Mouse (Mus musculus) limb, embryonic 14.5 days (tissue): Measurements from ENCODE around the gene N4bp1. TPM values are rescaled to one million over a fixed set of nuclear protein-coding genes. Genes with fewer than 3 reads are reported as not detected.
A peak's percentile ranks its signal among the peaks of the same experiment; 100 is the strongest.

Experiments used
- ATAC-seq: fragments of 200-750 bp; cut with Nextera tagmentation; 2 replicates; pipeline ENCODE4 v1.8.0; 2017; ENCODE audit warnings: low read depth, moderate number of reproducible peaks, moderate TSS enrichment; ENCODE audit not compliant: low FRiP score
- DNase-seq: peaks from one replicate; pipeline ENCODE4 v3.0.0-alpha.2; 2015; ENCODE audit warnings: low spot score
- H3K27ac ChIP-seq: fragments of 300-500 bp; sonication (generic); replicated peaks from 2 replicates; pipeline ENCODE4 v1.5.1; 2014; ENCODE audit warnings: low read depth, mild to moderate bottlenecking, low read length, moderate library complexity, mixed read lengths
- H3K27me3 ChIP-seq: fragments of 300-500 bp; sonication (generic); 2 replicates; pipeline ENCODE4 v1.6.1; 2014; ENCODE audit warnings: low read length, mixed read lengths; ENCODE audit not compliant: control insufficient read depth, insufficient read depth
- H3K36me3 ChIP-seq: fragments of 300-500 bp; sonication (generic); 2 replicates; pipeline ENCODE4 v1.6.1; 2014; ENCODE audit warnings: mild to moderate bottlenecking, low read length, moderate library complexity, mixed read lengths; ENCODE audit not compliant: control insufficient read depth, insufficient read depth
- H3K4me1 ChIP-seq: fragments of 300-500 bp; sonication (generic); 2 replicates; pipeline ENCODE4 v1.6.1; 2014; ENCODE audit warnings: antibody characterized with exemption, low read length, mixed read lengths; ENCODE audit not compliant: control insufficient read depth, insufficient read depth
- H3K4me2 ChIP-seq: fragments of 300-500 bp; sonication (generic); replicated peaks from 2 replicates; pipeline ENCODE4 v1.6.1; 2014; ENCODE audit warnings: low read depth, mild to moderate bottlenecking, low read length, moderate library complexity; ENCODE audit not compliant: severe bottlenecking
- H3K4me3 ChIP-seq: fragments of 300-500 bp; sonication (generic); replicated peaks from 2 replicates; pipeline ENCODE4 v1.5.1; 2014; ENCODE audit warnings: low read length
- H3K9ac ChIP-seq: fragments of 300-500 bp; sonication (generic); 2 replicates; pipeline ENCODE4 v1.6.1; 2014; ENCODE audit warnings: mild to moderate bottlenecking, low read depth, low read length, moderate library complexity; ENCODE audit not compliant: severe bottlenecking
- H3K9me3 ChIP-seq: fragments of 300-500 bp; sonication (generic); 2 replicates; pipeline ENCODE4 v1.6.1; 2016; ENCODE audit warnings: low read length; ENCODE audit not compliant: control insufficient read depth
- POLR2A ChIP-seq: fragments of 200-500 bp; IDR thresholded peaks from 2 replicates; pipeline ENCODE4 v1.8.0; 2012; ENCODE audit warnings: inconsistent platforms, mild to moderate bottlenecking, moderate library complexity, borderline replicate concordance; ENCODE audit not compliant: insufficient read depth, insufficient read length; ENCODE audit errors: extremely low read depth
- WGBS: fragments of 180-500 bp; shearing (Covaris S2); extraction: QIAGEN DNeasy Blood & Tissue Kit; methylation state at CpG from one replicate; pipeline ENCODE4 v1.1.7; 2014; 5-methylcytosine and 5-hydroxymethylcytosine counted together
- polyA plus RNA-seq, 2 experiments: library from polyadenylated mRNA; depleted of rRNA in 1 of 2; stranded (reverse) in 1 of 2; unstranded in 1 of 2; fragments of >200 nt; fragmentation: Nextera tagmentation in 1 of 2; extraction: Ambion mirVana in 1 of 2; gene quantifications; 2 replicates each; pipeline versions ENCODE4 v1.2.1 to v1.2.3; 2012 to 2014

N4bp1 gene
- polyA plus RNA-seq, 2 experiments, result 11.8 to 20.3 TPM

GRCm38 (mm10) chr8:86825674-86826448, 59.2 kb downstream of the N4bp1 start:
- WGBS, result 80% methylated on average over 9 of the region's 9 CpGs
- peaks cover 5% of the 10 kb centered on the region for H3K4me1 ChIP-seq

GRCm38 (mm10) chr8:86824735-86825134, 60.3 kb downstream of the N4bp1 start:
- peaks cover 15% of the 10 kb centered on the region for H3K4me1 ChIP-seq
- H3K27ac ChIP-seq, result no peak overlapping the region
- no peaks in the 10 kb centered on the region for H3K36me3 ChIP-seq
- TF ChIP-seq POLR2A, result no peak
- no peak for DNase-seq
- H3K9me3 ChIP-seq, result no peaks in the 10 kb centered on the region
- ATAC-seq, result peak; percentile 53; the same call in 1 of the 2 replicates
- H3K9ac ChIP-seq, result no peak overlapping the region
- WGBS, result 62% methylated on average over 4 of the region's 4 CpGs
- H3K4me3 ChIP-seq, result no peak overlapping the region
- H3K4me2 ChIP-seq, result no peak overlapping the region
- no peaks in the 10 kb centered on the region for H3K27me3 ChIP-seq

More at GRCm38 (mm10) chr8:86825674-86826448, 59.2 kb downstream of the N4bp1 start:
- Histone ChIP-seq H3K9me3 (no peaks in the 10 kb centered on the region), H3K9ac (no peak overlapping the region), H3K27ac (no peak overlapping the region), H3K36me3 (no peaks in the 10 kb centered on the region), H3K27me3 (no peaks in the 10 kb centered on the region), H3K4me2 (no peak overlapping the region), H3K4me3 (no peak overlapping the region)
- DNase-seq (no peak), ATAC-seq (no peak)
- TF ChIP-seq POLR2A, result no peak

- H3K4me2 ChIP-seq, result no peak overlapping the region; the same call in 1 of the 2 replicates
- no peaks in the 10 kb centered on the region for H3K9me3 ChIP-seq
- H3K9ac ChIP-seq, result no peak overlapping the region; the same call in 1 of the 2 replicates
- peak overlapping the region; percentile 74 for H3K27ac ChIP-seq
- peaks cover 22% of the 10 kb centered on the region for H3K4me1 ChIP-seq
- no peak overlapping the region for H3K4me3 ChIP-seq
- peak; percentile 84 for ATAC-seq
- no peaks in the 10 kb centered on the region for H3K36me3 ChIP-seq
- no peak for TF ChIP-seq POLR2A
- peak; percentile 83 for DNase-seq
- no peaks in the 10 kb centered on the region for H3K27me3 ChIP-seq
- 4% methylated on average over 3 of the region's 3 CpGs for WGBS
These were observed 64.3 kb downstream of the N4bp1 start for GRCm38 (mm10) chr8:86820756-86821201.

GRCm38 (mm10) chr8:86820186-86820755, 64.8 kb downstream of the N4bp1 start:
- H3K4me3 ChIP-seq, result no peak overlapping the region
- H3K9ac ChIP-seq, result no peak overlapping the region
- WGBS, result 16% methylated on average over 2 of the region's 2 CpGs
- no peak for DNase-seq
- no peaks in the 10 kb centered on the region for H3K9me3 ChIP-seq
- TF ChIP-seq POLR2A, result no peak
- H3K4me2 ChIP-seq, result no peak overlapping the region
- no peaks in the 10 kb centered on the region for H3K27me3 ChIP-seq
- peak; percentile 18; the same call in 1 of the 2 replicates for ATAC-seq
- H3K4me1 ChIP-seq, result peaks cover 22% of the 10 kb centered on the region
- peak overlapping the region; percentile 74 for H3K27ac ChIP-seq
- no peaks in the 10 kb centered on the region for H3K36me3 ChIP-seq

GRCm38 (mm10) chr8:86819426-86819825, 65.6 kb downstream of the N4bp1 start:
- H3K4me1 ChIP-seq, result peaks cover 22% of the 10 kb centered on the region
- no peak for DNase-seq
- H3K27ac ChIP-seq, result no peak overlapping the region
- H3K27me3 ChIP-seq, result no peaks in the 10 kb centered on the region
- no peak overlapping the region for H3K4me2 ChIP-seq
- H3K9ac ChIP-seq, result no peak overlapping the region
- H3K36me3 ChIP-seq, result no peaks in the 10 kb centered on the region
- ATAC-seq, result no peak
- no peaks in the 10 kb centered on the region for H3K9me3 ChIP-seq
- TF ChIP-seq POLR2A, result no peak
- 45% methylated on average over 6 of the region's 6 CpGs for WGBS
- no peak overlapping the region for H3K4me3 ChIP-seq
